Mouse (Mus musculus) liver, adult 2 months (tissue): ENCODE measurements around the gene Vmn1r191.

ENCODE experiments used
- CTCF ChIP-seq: fragments of 200-500 bp; IDR thresholded peaks from 2 replicates; pipeline ENCODE4 v1.5.1; 2011; ENCODE audit warnings: low read depth, low read length, control low read depth
- POLR2A ChIP-seq: fragments of 200-500 bp; IDR thresholded peaks from 2 replicates; pipeline ENCODE4 v1.6.1; 2011; ENCODE audit warnings: low read length, control low read depth; ENCODE audit not compliant: insufficient read depth; ENCODE audit errors: extremely low read depth

DNA sequence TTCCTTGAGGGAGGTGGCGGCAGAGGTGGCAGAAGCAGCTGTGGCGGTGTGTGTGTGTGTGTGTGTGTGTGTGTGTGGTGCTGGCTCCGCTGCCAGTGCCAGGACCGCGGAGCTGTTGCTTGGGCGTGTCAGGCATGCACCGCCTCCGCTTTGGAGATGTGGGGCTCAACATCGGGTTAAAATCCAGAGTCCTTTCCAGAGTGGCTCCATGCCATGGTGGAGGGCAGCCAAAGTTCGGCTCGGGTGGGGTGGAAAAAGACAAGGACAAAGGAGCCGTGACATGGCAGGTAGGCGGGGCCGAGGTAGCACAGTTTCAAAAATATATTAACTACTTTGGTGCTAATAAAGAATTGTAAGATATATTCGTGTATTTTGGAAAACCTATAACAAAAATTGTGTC, 15.4 kb downstream of the Vmn1r191 start:
- TF ChIP-seq CTCF = no peak
- no peak for TF ChIP-seq POLR2A
